Mouse (Mus musculus) skeletal muscle tissue, adult 2 months (tissue): Measurements from ENCODE around the gene Mblac2.
"Not testable (repeated sequence)": the region's sequence is repeated elsewhere in the genome, so short reads cannot be mapped to it uniquely, and the experiment has no call there.

ENCODE experiments used
- DNase-seq: peaks from one replicate; pipeline ENCODE4 v3.0.0-alpha.2; 2012; ENCODE audit warnings: low read depth, low spot score

Mblac2 gene

DNA sequence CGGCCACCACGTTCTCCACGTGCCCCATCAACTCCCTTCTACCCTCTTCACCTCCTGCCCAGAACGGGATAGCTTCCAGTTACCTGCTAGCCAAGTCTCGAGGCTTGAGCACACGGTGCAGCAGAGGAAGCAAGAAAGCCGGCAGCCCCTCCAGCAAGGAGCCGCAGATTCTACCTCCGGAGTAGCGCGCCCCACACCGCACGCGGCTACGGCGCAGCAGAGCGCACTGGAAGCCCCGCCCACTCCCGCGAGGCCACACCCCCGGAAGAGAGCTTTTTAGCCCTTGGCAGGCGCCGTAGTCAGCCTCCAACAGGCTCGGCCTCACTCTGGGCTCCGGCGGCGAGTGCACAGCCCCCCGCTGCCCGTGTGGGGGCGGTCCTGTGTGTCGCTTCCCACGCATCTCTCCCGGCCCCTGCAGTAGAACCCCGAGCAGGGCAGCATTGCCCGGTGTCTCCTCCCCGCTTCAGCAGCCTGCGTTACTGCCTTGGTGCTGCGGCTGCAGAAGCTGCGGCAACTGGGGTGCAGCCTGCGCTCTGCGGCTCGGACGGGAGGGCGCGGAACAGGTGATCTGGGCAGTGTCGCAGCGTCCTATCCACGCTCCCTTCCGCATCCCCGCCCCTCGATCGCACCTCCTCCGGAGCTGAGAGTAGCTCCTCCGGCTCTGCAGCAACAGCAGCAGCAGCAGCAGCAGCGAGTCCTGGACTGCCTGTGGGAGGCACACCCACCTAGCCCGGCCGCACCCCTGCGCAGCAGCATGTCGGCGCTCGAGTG, at the start of gene Mblac2, which contains the start of gene Polr3g:
TSS of gene Mblac2 (plus strand) at position 567 of the 771 bp plus-strand sequence.
TSS of gene Polr3g (minus strand) at position 239 of the 771 bp plus-strand sequence.
- peak; percentile 74 for DNase-seq

DNA sequence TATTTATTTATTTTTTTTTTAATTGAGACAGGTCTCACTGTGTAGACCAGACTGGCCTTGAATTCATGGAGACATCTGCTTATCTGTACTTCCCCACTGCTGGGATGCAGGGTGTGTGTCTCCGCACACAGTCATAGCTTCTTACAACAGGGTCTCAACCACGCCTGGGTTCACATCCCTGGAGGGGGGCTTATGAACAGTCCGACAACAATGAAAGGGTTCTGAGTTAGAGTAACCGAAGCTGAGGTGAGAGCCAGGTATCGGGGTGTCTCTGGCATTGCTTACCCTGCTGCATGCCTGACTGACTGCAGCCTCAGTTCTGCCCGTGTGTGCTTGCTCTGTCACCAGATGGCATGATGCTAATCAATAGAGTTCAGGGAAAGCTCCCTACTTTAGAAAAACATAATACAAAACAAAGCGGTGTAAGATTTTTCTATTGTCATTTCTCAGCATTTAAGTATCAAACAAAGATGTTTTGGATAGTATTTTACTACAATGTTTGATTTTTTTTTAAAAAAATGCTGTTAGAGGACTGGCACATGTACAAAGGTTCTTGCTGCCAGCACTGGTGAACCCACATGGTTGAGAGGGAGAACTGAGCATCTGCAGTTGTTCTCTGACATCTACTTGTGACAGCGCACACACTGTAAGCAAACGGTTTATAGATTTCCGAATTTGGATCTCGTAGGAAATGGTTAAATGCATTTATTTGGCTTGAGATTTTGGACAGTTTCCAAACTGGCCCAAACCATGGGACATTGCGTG, 47.4 kb upstream of the Mblac2 start:
- no peak for DNase-seq

DNA sequence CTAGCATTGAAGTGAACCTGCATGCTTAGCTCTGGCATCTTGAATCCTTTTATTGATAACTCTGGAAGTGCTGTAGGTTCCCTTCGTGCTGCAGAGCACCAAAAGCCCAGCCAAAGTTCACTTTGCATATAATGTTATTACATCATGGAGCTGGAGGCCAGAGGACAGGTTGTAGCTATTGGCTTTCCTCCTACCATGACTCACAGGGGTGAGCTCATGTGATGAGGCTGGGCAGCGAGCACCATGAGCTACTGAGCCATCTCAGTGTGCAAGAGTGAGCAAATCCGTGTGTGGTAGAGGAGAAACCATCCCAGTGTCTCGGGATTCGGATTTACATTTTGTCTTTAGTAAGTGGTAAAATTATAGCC, 46.8 kb upstream of the Mblac2 start:
- peak; percentile 15 for DNase-seq

DNA sequence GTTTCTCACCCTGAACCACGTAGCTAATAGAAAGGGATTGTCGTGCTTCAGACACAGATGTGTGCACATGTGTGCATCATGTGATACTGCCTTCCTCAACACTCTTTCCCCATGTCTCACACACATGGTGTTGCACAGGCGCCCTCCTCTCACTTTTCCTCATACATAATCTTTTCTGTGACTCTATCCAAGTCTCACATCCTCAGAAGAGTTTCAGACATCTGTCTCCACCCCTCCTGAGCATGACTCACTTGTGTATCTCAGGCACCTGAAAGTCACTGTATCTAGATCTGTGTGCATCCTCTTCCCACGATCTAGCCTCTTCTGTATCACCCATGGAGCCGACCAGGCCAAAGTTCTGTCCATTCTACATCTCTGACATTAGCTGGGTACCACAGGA, 43.4 kb upstream of the Mblac2 start:
- DNase-seq, result no peak

DNA sequence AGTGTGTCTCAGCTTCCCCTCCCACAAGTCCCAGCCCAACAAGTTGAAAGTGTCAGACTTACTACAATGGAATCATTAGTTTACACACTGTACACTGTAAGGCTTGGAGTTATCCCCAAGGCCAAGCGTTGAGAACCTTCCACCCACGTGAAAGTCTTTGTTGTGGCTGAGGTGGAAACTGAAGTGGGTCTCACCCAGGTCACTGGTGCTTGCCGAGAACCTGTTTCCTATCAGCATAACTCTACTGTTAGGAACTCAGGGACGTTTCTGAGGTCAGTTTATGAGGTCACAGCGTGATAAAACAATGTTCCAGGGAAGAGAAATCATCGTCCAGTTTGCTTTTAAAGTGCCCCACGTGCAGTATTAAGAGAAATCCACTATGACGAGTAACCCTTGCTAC, 35.8 kb upstream of the Mblac2 start:
- DNase-seq, result no peak

DNA sequence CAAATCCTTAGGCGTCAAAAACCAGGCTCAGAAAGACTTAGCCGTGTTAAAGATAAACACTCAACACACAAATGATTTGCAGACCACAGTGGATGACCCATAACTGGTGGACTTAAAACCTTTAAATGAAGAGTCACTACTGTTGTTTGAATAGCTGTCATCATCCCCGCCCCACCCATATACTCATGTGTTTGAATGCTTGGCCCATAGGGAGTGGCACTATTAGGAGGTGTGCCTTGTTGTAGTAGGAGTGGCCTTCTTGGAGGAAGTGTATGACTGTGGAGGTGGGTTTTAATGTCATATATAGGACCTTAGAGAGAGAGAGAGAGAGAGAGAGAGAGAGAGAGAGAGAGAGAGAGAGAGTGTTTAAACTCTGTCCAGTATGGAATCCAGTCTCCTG, 28.0 kb upstream of the Mblac2 start:
- DNase-seq, result no peak

DNA sequence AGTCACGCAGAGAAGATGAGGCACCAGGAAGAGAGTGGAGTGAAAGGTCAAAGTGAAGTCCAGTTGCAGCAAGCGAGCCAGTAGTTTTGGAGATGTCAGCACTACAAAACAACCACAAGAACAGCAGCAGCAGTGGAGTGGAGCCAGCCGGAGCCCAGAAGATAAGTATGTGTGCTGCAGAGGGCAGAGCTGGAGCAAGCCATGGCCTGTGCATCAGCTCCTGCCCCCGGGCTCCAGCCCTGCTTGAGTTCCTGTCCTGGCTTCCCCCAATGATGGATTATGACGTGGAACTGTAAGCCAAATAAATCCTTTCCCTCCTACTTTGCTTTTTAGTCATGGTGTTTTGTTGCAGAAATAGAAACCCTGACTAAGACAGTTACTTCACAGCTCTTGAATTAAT, 26.9 kb upstream of the Mblac2 start:
- no peak for DNase-seq

DNA sequence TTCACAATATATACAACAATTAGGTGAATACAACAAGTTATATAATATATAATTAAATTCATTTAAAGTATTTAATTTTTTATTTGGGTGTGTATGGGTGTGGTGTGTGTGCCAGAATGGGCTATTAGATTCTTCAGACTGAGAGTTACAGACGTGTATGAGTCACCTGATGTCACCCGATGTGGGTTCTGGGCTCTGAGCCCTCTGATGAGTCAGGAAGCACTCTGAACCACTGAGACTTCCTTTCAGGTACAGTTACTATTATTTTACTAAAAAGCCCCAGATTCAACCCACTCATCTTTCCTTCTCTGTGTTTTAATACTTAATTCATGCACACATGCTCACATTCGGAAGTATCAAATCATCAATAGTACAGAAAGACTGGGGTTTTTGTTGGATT, 26.3 kb upstream of the Mblac2 start:
- DNase-seq, result no peak

DNA sequence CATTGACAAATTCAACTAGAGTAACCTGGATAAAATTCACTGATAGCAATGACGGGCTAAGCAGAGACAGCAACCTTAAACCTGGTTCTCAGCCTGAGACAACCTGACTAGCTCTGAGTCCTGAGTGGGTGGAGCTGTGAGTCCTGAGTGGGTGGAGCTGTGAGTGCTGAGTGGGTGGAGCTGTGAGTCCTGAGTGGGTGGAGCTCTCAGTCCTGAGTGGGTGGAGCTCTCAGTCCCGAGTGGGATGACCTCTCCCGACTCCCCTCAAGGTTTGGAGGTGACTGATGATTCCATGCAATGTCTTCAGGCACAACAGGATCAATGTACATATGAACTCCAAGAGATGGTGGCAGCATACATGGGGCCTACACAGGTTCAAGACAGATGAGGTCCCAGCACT, 21.6 kb upstream of the Mblac2 start:
- no peak for DNase-seq

DNA sequence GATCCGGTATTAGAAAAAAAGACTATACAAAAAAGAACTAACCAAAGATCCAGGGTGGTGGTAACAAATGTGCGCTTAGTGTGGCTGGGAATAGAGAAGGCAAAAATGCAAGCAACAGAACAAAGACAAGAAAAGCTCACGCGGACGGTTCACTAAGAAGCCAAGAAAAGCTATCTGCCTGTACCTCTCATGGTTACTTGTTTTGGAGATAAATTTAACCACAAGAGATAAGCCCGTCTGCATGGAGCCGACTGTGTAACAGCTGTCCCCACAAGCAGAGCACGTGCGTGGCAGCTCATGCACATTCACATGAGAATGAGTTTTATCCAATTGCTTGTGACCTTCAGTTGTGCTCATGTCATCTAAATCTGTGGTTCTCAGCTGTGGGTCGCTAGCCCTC, 20.7 kb upstream of the Mblac2 start:
- no peak for DNase-seq

DNA sequence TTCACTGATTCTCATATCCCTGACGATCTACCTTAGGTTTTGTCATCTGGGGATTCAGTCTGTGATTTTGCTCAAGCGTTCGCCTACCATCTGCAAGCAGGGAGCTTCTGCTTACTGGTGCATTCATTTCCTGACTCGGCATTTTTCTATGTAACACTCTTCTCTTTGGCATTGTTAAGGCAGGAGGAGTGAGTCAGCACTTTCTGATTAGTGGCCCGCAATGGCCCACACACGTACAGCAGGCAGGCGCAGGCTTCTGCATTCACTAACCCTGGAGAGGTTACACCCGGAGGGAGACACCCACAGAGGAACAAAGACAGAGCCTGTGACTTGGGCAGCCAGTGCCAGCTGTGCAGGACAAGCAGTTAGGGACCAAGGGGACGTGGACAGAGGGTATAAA, 19.5 kb upstream of the Mblac2 start:
- peak; percentile 3 for DNase-seq

DNA sequence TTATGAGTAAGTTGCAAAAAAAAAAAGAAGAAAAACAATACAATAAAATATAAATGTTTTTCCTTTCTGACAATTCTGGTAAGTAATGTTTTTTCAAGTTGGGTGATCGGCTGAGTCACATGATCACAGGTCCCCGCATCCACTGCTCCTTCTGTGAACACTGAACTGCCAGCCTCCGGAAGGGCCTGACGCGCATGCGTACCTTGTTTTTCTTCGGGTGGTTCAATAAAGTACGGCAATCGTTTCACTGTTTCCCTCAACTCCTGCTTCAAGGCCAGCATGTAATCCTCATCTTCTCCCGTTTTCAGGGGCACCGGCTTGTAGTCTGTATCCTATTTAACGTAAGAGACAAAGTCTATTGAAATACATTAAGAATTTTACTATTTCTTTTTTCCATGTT, 16.7 kb upstream of the Mblac2 start:
- DNase-seq, result no peak

DNA sequence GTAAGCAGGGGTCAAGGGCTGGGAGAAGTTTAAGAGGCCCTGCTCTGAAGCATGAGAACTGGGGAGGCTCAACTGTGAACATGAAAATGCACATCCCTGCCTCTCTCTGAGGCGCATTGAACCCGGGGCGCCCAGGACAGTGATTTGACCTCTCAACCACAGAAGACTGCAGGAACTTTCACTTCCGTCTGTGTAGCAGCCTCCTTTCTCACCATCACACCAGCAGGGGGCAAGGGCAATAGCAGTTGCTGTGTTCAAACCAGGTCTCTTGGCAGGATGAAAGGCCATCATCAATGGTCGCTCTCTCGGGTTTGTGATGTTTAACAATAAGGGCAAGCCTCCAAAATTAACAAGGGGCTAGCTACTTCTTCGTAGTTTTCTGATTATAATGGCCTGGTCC, 8.0 kb upstream of the Mblac2 start:
- no peak for DNase-seq

DNA sequence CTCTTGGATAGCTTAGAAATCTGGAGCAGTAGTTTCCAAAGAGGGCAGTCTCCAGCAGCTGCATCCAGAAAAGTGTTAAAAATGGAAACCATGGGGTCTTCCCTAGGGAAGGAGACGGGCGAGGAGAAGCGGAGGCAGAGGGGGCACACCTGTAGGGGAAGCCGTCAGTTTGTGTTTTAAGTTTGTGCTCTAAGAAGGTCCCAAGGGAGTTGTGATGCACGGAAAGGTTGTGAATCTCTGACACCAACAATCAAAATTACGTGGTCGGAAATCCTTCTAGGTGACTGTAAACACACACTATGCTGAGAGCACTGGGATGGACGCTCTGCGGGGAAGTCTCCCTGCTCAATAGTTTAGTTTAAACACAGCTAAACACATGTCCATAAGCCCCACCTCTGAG, 7.5 kb upstream of the Mblac2 start:
- no peak for DNase-seq

DNA sequence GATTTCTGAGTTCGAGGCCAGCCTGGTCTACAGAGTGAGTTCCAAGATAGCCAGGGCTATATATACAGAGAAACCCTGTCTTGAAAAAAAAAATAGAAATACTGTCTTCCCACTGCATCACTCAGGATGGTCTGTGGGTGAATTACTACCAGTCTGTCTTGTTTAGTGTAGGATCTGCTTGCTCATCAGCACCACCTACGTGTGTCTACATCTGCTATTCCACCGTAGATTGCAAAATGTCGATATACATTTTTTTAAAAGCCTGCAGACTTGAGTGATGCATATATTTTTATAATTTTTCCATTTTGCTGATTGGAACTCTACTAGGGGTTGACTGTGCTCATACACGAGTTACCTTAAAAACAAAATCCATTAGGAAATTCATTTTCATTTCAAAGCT, 4.8 kb upstream of the Mblac2 start:
- DNase-seq, result no peak

DNA sequence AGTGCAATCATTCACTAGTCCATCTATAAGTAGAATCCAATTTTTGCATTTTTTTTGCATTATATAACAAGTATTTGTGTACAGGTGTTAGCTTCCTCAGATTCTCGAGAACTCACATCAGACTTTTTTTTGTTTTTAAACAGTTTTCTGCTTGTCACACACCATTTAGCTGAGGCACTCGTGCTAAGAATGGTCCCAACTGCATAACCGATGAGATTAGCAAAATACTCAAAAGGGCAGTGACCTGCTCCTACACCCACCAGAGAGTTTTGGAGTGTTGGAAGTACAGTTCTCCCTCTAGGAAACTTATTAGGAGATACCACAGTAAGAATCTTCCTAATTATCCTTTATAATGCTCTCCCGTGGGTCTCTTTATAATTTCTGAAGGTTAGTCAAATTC, 1.3 kb upstream of the Mblac2 start:
- DNase-seq, result no peak

DNA sequence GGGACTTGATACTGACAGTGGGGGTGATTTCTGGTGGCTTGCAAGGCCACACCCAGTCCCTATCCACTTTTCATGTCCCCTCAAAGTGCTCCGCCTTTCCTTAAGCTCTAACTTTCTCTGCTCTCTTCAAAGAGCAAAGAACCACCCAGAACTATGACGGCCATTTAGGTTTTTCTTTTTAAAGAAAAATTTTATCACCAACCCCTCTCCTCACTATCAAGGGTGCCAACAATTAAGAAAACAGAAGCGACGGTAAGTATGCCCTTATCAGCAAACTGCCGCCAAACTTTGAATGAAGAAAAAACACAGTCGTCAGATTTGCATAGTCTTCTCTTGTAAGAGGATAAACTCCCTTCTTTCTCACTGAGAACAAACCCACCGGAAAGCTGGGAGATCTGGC, 875 bp upstream of the Mblac2 start:
- DNase-seq, result no peak

DNA sequence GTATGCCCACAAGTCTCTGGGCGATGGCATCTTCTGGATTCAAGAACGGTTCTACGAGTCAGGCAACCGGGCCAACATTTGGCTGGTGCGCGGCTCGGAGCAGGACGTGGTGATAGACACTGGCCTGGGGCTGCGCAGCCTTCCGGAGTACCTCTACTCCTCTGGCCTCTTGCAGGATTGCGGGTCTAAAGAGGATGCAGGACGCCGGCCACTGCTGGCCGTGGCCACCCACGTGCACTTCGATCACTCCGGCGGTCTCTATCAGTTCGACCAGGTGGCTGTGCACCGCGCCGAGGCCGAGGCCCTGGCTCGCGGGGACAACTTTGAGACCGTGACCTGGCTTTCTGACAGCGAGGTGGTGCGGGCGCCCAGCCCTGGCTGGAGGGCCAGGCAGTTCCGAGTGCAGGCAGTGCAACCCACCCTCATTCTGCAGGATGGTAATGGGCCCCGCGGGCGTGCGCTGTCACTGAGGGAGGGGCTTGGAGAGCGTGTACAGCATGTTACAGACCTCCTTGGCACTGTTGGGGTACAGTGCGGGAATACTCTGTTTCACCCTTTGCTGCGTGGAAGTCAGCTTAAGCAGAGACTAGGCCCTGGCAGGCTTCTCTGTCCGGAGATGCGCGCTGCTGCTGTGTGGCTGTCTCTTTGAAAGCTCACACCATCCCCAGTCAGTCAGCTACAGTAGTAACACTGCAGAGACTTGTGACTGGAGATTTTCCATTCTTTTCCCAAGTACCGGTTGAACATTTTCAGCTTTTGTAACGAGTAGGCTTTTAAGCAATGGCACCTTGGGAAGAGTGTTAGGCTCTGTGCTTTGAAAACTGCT, 618 bp downstream of the Mblac2 start:
- DNase-seq, result peak; percentile 6

DNA sequence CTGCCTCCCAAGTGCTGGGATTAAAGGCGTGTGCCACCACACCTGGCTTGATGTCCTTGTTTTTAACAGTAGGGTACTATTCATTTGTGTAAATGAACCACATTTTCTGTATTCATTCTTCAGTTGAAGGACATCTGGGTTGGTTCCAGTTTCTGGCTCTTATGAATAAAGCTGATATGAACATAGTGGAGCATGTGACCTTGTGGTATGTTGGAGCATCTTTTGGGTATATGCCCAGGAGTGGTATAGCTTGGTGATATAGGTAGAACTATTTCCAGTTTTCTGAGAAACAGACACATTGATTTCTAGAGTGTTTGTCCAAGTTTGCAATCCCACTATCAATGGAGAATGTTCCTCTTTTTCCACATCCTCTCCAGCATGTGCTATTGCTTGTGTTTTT, 2.8 kb downstream of the Mblac2 start:
- no peak for DNase-seq

DNA sequence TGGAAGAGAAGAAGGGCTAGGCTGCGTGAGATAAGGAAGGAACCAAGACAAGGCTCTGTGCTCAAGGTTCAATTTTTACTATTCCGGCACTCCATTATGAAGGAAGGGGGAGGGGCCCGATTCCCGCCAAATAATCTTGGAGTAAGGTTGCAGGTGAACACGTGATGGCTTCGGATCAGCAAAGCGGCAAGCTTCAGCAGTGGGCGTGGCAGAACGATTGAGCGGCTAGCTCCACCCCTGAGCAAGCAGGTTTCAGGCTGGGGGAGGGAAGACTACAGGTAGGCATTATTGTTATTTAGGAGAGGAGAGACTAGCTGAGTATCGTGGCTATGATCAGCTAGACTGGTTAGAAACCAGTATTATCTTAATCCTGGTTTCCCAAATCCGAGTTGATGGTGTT, 17.0 kb downstream of the Mblac2 start:
- DNase-seq, result not testable (repeated sequence)

DNA sequence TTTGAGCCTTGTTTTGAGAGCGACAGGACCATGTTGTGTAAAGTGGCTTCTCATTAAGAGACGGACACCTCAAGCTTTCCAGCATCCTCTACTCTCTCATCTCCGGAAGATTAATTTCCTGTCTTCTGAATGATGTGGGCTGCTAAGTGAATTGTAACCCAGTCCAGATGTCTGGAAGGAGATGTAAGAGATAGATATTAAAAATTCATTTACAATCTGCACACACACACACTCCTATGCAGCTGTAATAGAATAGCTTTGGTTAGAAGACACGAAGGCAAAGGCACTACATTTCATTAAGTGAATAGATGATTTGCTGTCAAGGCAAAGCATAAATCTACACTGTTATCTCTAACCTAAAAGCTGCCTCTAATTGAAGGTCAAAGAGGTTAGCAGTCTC, 18.0 kb downstream of the Mblac2 start:
- no peak for DNase-seq

DNA sequence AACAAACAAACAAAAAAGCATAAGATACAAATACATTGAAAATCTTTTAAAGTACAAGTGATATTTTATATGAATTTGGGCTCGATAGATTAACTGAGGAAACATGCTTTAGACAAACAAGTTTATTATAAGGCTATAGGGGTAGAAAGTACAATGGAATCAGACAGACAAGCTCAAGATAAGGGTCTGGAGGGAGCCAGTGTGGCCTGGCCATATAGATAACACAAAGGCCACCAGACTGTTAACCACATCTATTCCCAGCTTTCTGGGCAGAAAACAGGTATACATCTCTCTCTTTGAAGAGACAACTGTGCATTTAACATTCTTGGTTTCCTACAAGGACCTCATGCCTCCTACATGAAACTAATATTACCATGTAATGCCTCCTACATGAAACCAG, 19.2 kb downstream of the Mblac2 start:
- DNase-seq, result no peak
